Comparison of ENCODE assay signal across 21 mouse cellular contexts in the genomic region with DNA sequence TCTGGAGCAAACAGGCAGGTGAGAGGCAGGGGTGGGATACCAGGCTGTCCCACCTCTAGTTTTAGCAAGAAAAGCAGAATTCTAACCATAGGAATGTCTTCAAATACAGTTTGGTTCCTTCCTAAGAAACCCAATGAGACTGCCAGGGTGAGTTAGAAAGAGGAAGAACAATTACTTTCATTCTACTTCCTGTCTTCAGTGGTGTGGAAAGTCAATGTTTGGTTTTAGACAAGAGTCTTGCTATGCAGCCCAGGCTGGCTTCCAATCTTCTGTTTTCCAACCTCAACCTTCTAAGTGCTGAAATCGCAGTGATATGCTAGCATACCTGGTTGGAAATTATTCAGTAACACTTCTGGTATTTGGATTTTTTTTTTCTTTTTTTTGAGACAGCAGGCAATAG.
DNase-seq lines count a peak whose midpoint lies in the region; ATAC-seq lines count a peak whose summit lies in the region.
"Had no signal": no experiment of that assay in that cellular context is flagged by ENCODE, and none has a peak within 500 bp of the region (broad histone marks: within the 10 kb centered on the region; RNA-seq: fewer than 3 reads in every experiment).

No protein-coding gene starts in this region.

- H3K4me1 ChIP-seq in heart, embryonic 13.5 days: peaks cover 27% of the 10 kb centered on the region
- H3K4me1 ChIP-seq: liver, embryonic 13.5 days had no signal

- H3K9ac ChIP-seq in heart, embryonic 13.5 days: no peak overlapping the region
- H3K9ac ChIP-seq: embryonic facial prominence, embryonic 12.5 days; forebrain, postnatal 0 days; hindbrain, embryonic 13.5 days; liver, embryonic 13.5 days had no signal

- DNase-seq in heart, adult 9 months (ENCODE audit: low spot score in 2 of 2): no peak
- peak; percentile 4 for DNase-seq in lung, postnatal 25 days (ENCODE audit: low spot score)
- no peak for DNase-seq in lung, postnatal 10 days
- peak; percentile 19 for DNase-seq in splenic B cell, adult 2 months (ENCODE audit: low read depth, low spot score)
- DNase-seq in urinary bladder, postnatal 10 days (ENCODE audit: low spot score): no peak
- DNase-seq: cerebellum, adult 11-12 months; cerebellum, postnatal 10 days; forebrain, postnatal 0 days; gastrocnemius, postnatal 25 days; heart, adult 2 months; heart, postnatal 14 days; kidney, adult 2 months; liver, embryonic 13.5 days had no signal

- WGBS in heart, embryonic 13.5 days: 62% methylated on average over 1 of the region's 1 CpGs

- no peak overlapping the region for H3K4me2 ChIP-seq in heart, embryonic 13.5 days
- H3K4me2 ChIP-seq: embryonic facial prominence, embryonic 12.5 days; hindbrain, embryonic 13.5 days; liver, embryonic 13.5 days had no signal

- H3K9me3 ChIP-seq in heart, embryonic 13.5 days: no peaks in the 10 kb centered on the region
- H3K9me3 ChIP-seq: embryonic facial prominence, embryonic 12.5 days; hindbrain, embryonic 13.5 days; liver, embryonic 13.5 days had no signal

- peak overlapping the region; percentile 0 for H3K27ac ChIP-seq in heart, embryonic 13.5 days (replicated peaks)
- H3K27ac ChIP-seq: embryonic facial prominence, embryonic 12.5 days; heart, adult 2 months; hindbrain, embryonic 13.5 days; kidney, postnatal 0 days; liver, embryonic 13.5 days; macrophage had no signal

- no peak for ATAC-seq in heart, embryonic 13.5 days (ENCODE audit: extremely low read depth, insufficient number of reproducible peaks, low FRiP score, low TSS enrichment)
- ATAC-seq in common myeloid progenitor, adult 5-6 weeks (replicated peaks; ENCODE audit: low read depth, poor library complexity, severe bottlenecking): peak; percentile 83
- ATAC-seq: forebrain, postnatal 0 days; inflammation-experienced regulatory T-cells, adult 6 months; Patski had no signal

- no peaks in the 10 kb centered on the region for H3K27me3 ChIP-seq in heart, embryonic 13.5 days (replicated peaks)
- no peaks in the 10 kb centered on the region for H3K27me3 ChIP-seq in splenic B cell, adult 2 months (ENCODE audit: control insufficient read depth, insufficient read depth, low read length, poor library complexity, severe bottlenecking)
- H3K27me3 ChIP-seq: embryonic facial prominence, embryonic 12.5 days; hindbrain, embryonic 13.5 days; liver, embryonic 13.5 days had no signal

- H3K36me3 ChIP-seq in heart, embryonic 13.5 days: no peaks in the 10 kb centered on the region
- no peaks in the 10 kb centered on the region for H3K36me3 ChIP-seq in splenic B cell, adult 2 months (ENCODE audit: control insufficient read depth, insufficient read depth, low read length, poor library complexity, severe bottlenecking)
- H3K36me3 ChIP-seq: embryonic facial prominence, embryonic 12.5 days; hindbrain, embryonic 13.5 days; liver, embryonic 13.5 days had no signal

- H3K4me3 ChIP-seq in heart, embryonic 13.5 days: no peak overlapping the region
- H3K4me3 ChIP-seq: embryonic facial prominence, embryonic 12.5 days; heart, adult 2 months; hindbrain, embryonic 13.5 days; liver, embryonic 13.5 days had no signal

Comparison
In these comparisons a context has a peak if more than half of its experiments do, and no peak if none do; other contexts are left out.
1. DNase-seq: peak in lung, postnatal 25 days (single experiment) and splenic B cell, adult 2 months (single experiment); none in heart, adult 9 months (0 of 2), lung, postnatal 10 days (single experiment) and urinary bladder, postnatal 10 days (single experiment).